Mouse (Mus musculus) heart, adult 2 months (tissue): ENCODE measurements around the gene Camk1d. TPM values are rescaled to one million over a fixed set of nuclear protein-coding genes. Genes with fewer than 3 reads are reported as not detected.

ENCODE experiments used
- DNase-seq, 2 experiments: peaks; one replicate each; pipeline ENCODE4 v3.0.0; 2021
- H3K27ac ChIP-seq: fragments of 200-600 bp; 2 replicates; pipeline ENCODE4 v1.8.1; 2022
- H3K27me3 ChIP-seq: fragments of 200-500 bp; 2 replicates; pipeline ENCODE4 v1.6.1; 2012; ENCODE audit warnings: mild to moderate bottlenecking, low read length, inconsistent platforms, mixed read lengths; ENCODE audit not compliant: control insufficient read depth, insufficient read depth
- H3K36me3 ChIP-seq: fragments of 200-500 bp; 2 replicates; pipeline ENCODE4 v1.6.1; 2012; ENCODE audit warnings: low read length, inconsistent platforms; ENCODE audit not compliant: control insufficient read depth, insufficient read depth
- H3K4me1 ChIP-seq: fragments of 200-500 bp; 2 replicates; pipeline ENCODE4 v1.6.1; 2011; ENCODE audit warnings: low read length; ENCODE audit not compliant: control insufficient read depth, insufficient read depth
- H3K4me3 ChIP-seq: fragments of 200-600 bp; 2 replicates; pipeline ENCODE4 v1.8.1; 2022
- H3K79me2 ChIP-seq: fragments of 200-500 bp; replicated peaks from 2 replicates; pipeline ENCODE4 v1.6.1; 2012; ENCODE audit warnings: mild to moderate bottlenecking, inconsistent platforms, low read length, moderate library complexity, mixed read lengths; ENCODE audit not compliant: control insufficient read depth, insufficient read depth
- H3K9ac ChIP-seq: fragments of 200-500 bp; 2 replicates; pipeline ENCODE4 v1.6.1; 2012; ENCODE audit warnings: low read depth, mild to moderate bottlenecking, control low read depth, inconsistent platforms, low read length, mixed read lengths
- CTCF ChIP-seq: fragments of 200-600 bp; IDR thresholded peaks from 2 replicates; pipeline ENCODE4 v1.8.1; 2022; ENCODE audit warnings: antibody characterized with exemption, mild to moderate bottlenecking, moderate library complexity
- EP300 ChIP-seq: fragments of 200-500 bp; IDR thresholded peaks from 2 replicates; pipeline ENCODE4 v1.6.1; 2011; ENCODE audit warnings: low read depth, low read length, control low read depth; ENCODE audit not compliant: insufficient read depth
- POLR2A ChIP-seq: fragments of 200-500 bp; IDR thresholded peaks from 2 replicates; pipeline ENCODE4 v1.6.1; 2011; ENCODE audit warnings: mild to moderate bottlenecking, low read depth, low read length, control low read depth; ENCODE audit not compliant: insufficient read depth
- WGBS: fragments of 180-500 bp; shearing (Covaris S2); methylation state at CpG from one replicate; pipeline ENCODE4 v1.1.7; 2018; 5-methylcytosine and 5-hydroxymethylcytosine counted together
- intact Hi-C: fragments of 180-260 bp; cut with DNase I; formaldehyde crosslinking; loops from one replicate; pipeline ENCODE4 v1.15.1; 2025
- polyA plus RNA-seq: library from polyadenylated mRNA; depleted of rRNA; stranded (reverse); fragments of >200 nt; gene quantifications from 2 replicates; pipeline ENCODE4 v1.2.3, GENCODE M21; 2012
- total RNA-seq, 2 experiments: library from RNA; stranded (reverse); gene quantifications; 2 replicates each; pipeline ENCODE4 v1.2.3; 2021

The Camk1d gene
- total and polyA plus RNA-seq, 3 experiments: 2.5 to 4.9 (median 4.3) TPM

DNA sequence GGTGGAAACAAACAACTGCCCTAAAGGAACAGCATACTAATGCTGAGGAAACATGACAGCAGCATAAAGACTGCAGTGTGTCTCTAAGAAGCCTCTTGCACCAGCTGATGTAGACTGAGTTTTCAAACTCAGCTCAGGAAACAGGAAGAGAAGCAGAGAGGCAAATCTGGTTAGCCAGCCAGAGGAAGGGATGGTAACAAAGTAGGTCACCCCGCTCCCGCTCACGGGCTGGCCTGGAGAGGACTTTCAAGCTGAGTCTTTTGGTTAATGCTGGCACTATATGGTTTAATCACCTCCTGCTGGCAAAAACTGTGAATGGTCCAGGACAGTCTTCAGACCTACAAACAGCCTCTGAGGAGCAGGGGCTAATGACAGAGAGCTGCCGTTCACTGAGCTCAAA is 7.7 kb downstream of the Camk1d start:
- H3K79me2 ChIP-seq: no peaks in the 10 kb centered on the region
- no peaks in the 10 kb centered on the region for H3K27me3 ChIP-seq
- H3K36me3 ChIP-seq: no peaks in the 10 kb centered on the region
- H3K4me1 ChIP-seq: no peaks in the 10 kb centered on the region; the same call in 1 of the 2 replicates
- no peak for TF ChIP-seq EP300
- no peak for TF ChIP-seq CTCF
- no peak for TF ChIP-seq POLR2A
- DNase-seq: peak in 1 of 2 experiments; percentile 20
- no peak overlapping the region for H3K9ac ChIP-seq
- no peak overlapping the region for H3K4me3 ChIP-seq
- WGBS: 49% methylated on average over 4 of the region's 4 CpGs
- H3K27ac ChIP-seq: no peak overlapping the region
- intact Hi-C loops: no loop called here

DNA sequence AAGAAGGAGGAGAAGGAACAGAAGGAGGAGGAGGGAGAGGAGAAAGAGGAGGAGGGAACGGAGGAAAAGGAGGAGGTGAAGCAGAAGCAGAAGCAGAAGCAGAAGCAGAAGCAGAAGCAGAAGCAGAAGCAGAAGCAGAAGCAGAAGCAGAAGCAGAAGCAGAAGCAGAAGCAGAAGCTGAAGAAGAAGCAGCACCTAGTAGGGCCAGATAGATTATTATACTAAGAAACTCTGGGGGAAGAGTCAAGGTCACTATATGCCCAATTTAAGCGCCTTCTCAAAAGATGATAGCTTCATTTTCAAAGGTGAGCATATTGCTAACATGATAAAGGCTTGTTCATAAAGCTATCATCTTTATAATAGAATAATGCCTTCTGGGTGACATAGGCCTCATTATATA is 11.9 kb downstream of the Camk1d start:
- no peak overlapping the region for H3K27ac ChIP-seq
- intact Hi-C loops: no loop called here
- no peaks in the 10 kb centered on the region for H3K36me3 ChIP-seq
- whole genome bisulfite sequencing: 82% methylated on average over 2 of the region's 2 CpGs
- DNase-seq: no peak
- no peak overlapping the region for H3K4me3 ChIP-seq
- H3K27me3 ChIP-seq: no peaks in the 10 kb centered on the region
- TF ChIP-seq CTCF (no peak), EP300 (no peak), POLR2A (no peak)
- no peaks in the 10 kb centered on the region; the same call in 1 of the 2 replicates for H3K4me1 ChIP-seq
- H3K79me2 ChIP-seq: no peaks in the 10 kb centered on the region
- no peak overlapping the region for H3K9ac ChIP-seq

DNA sequence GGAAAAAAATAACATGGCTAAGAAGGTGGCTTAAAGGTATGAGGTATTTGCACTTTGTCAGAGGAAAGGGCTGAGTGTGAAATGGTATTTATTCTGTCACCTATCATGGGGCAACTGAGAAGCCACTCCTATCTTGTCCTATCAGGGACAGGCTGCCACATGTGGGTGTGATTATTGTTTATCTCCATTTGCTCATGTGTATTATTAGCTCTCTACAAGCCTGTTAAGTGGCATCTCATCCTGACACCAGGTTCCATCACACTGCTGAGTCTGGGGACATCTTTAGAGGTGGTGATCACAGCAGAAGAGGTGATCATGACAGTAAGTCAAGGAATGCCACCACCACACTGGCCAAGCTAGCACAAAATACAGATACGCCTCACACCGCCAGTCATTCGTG is 13.4 kb downstream of the Camk1d start:
- Histone ChIP-seq H3K4me1 (no peaks in the 10 kb centered on the region), H3K79me2 (no peaks in the 10 kb centered on the region), H3K27ac (no peak overlapping the region), H3K36me3 (no peaks in the 10 kb centered on the region), H3K4me3 (no peak overlapping the region), H3K27me3 (no peaks in the 10 kb centered on the region), H3K9ac (no peak overlapping the region)
- DNase-seq: no peak
- 96% methylated on average over 3 of the region's 3 CpGs for WGBS
- intact Hi-C loops: no loop called here
- no peak for TF ChIP-seq EP300
- no peak for TF ChIP-seq POLR2A
- TF ChIP-seq CTCF: no peak

DNA sequence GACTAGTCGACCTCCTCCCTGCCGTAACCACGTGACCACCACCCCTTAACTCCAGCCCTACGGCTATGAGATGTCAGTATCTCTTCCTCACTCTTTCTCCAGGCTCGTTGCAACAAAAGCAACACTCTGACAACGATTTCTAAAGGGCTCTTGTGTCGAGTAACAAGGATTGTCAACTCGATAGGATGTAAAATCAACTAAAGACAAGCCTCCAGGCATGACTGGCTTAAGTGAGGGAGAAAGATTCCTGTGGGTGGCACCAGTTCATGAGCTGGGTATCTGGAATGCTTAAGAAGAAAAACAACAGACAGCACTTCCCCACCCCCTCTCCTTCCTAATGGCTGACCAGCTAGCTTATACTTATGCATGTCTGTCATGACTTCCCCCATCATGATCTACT is 15.9 kb downstream of the Camk1d start:
- no peak for DNase-seq
- Histone ChIP-seq H3K36me3 (no peaks in the 10 kb centered on the region), H3K4me3 (no peak overlapping the region), H3K79me2 (no peaks in the 10 kb centered on the region), H3K27ac (no peak overlapping the region), H3K9ac (no peak overlapping the region), H3K4me1 (no peaks in the 10 kb centered on the region), H3K27me3 (no peaks in the 10 kb centered on the region)
- 51% methylated on average over 8 of the region's 8 CpGs for WGBS
- intact Hi-C loops: no loop called here
- TF ChIP-seq POLR2A (no peak), CTCF (no peak), EP300 (no peak)

DNA sequence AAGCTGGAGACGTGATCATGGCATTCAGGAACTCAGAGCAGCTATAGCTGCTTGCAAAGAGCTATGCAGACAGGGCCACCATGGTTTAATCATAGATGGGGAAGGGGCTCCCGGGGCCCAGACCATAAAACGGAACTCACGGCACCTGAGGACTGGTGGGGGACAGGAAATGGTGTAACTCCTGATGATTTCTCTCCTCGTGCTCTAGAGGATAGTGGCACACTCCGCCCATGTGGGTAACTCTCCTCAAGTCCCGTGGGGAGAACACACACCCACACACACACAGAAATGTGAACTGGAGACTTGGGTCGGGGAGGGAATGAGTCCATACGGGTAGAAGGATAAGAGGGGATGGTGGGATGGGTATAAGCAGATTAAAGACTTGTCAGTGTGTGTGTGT is 20.2 kb downstream of the Camk1d start:
- intact Hi-C loops: no loop called here
- DNase-seq: no peak
- H3K4me1 ChIP-seq: no peaks in the 10 kb centered on the region
- no peak overlapping the region for H3K9ac ChIP-seq
- H3K4me3 ChIP-seq: no peak overlapping the region
- TF ChIP-seq POLR2A: no peak
- no peak for TF ChIP-seq EP300
- TF ChIP-seq CTCF: no peak
- 75% methylated on average over 9 of the region's 9 CpGs for WGBS
- H3K79me2 ChIP-seq: no peaks in the 10 kb centered on the region
- H3K27me3 ChIP-seq: no peaks in the 10 kb centered on the region
- no peak overlapping the region for H3K27ac ChIP-seq
- H3K36me3 ChIP-seq: no peaks in the 10 kb centered on the region

DNA sequence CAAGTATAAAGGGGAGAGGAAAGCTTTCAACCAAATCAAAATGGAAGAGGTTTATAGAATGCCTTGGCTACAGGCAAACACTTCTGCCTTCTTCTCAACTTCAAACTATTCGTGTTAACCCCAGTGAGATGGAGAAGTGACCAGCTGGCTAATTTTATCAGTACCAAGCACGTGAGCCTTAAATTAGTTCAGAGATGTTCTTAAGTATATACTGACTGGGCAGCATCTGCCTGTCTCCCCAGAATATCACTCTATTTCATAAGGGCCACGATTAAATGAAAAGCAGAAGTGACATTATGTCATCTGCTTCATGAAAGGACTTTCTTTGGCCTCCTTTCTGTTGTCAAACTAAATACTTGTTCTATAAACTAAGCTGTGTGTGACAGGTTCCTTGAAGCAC is 22.6 kb downstream of the Camk1d start:
- TF ChIP-seq CTCF (no peak), POLR2A (no peak), EP300 (no peak)
- WGBS: 50% methylated on average over 3 of the region's 3 CpGs
- H3K4me3 ChIP-seq: no peak overlapping the region

More for the DNA sequence above, 22.6 kb downstream of the Camk1d start:
- Histone ChIP-seq H3K27me3 (no peaks in the 10 kb centered on the region), H3K4me1 (no peaks in the 10 kb centered on the region), H3K9ac (no peak overlapping the region), H3K27ac (no peak overlapping the region), H3K36me3 (no peaks in the 10 kb centered on the region), H3K79me2 (no peaks in the 10 kb centered on the region)
- intact Hi-C loops: no loop called here
- no peak for DNase-seq
